Mouse (Mus musculus) cerebellum, adult 2 months (tissue): ENCODE data around the gene Ncoa3. TPM values are rescaled to one million over a fixed set of nuclear protein-coding genes. Genes with fewer than 3 reads are reported as not detected.

Experiments used
- DNase-seq, 2 experiments: peaks; one replicate each; pipeline ENCODE4 v3.0.0; 2021
- H3K27ac ChIP-seq: fragments of 200-500 bp; 2 replicates; pipeline ENCODE4 v1.5.1; 2012; ENCODE audit warnings: low read length, control low read depth, inconsistent platforms; ENCODE audit not compliant: insufficient read depth
- H3K27me3 ChIP-seq: fragments of 200-500 bp; 2 replicates; pipeline ENCODE4 v1.6.1; 2012; ENCODE audit warnings: inconsistent platforms, mild to moderate bottlenecking, low read length, moderate library complexity; ENCODE audit not compliant: control insufficient read depth, insufficient read depth
- H3K4me1 ChIP-seq: fragments of 200-500 bp; 2 replicates; pipeline ENCODE4 v1.6.1; 2011; ENCODE audit warnings: low read length; ENCODE audit not compliant: control insufficient read depth, insufficient read depth
- H3K4me3 ChIP-seq: fragments of 200-500 bp; replicated peaks from 2 replicates; pipeline ENCODE3; 2011; ENCODE audit warnings: mild to moderate bottlenecking, low read depth, low read length, control low read depth; ENCODE audit not compliant: insufficient read depth
- CTCF ChIP-seq: fragments of 200-500 bp; IDR thresholded peaks from 2 replicates; pipeline ENCODE4 v1.5.1; 2011; ENCODE audit warnings: low read depth, mild to moderate bottlenecking, control low read depth, low read length, moderate library complexity, borderline replicate concordance; ENCODE audit not compliant: insufficient read depth
- POLR2A ChIP-seq: fragments of 200-500 bp; IDR thresholded peaks from 2 replicates; pipeline ENCODE4 v1.6.1; 2011; ENCODE audit warnings: low read length, control low read depth, borderline replicate concordance; ENCODE audit not compliant: insufficient read depth
- WGBS: fragments of 180-500 bp; shearing (Covaris S2); methylation state at CpG from one replicate; pipeline ENCODE4 v1.1.7; 2018; 5-methylcytosine and 5-hydroxymethylcytosine counted together
- polyA plus RNA-seq: library from polyadenylated mRNA; depleted of rRNA; stranded (reverse); fragments of >200 nt; gene quantifications from 2 replicates; pipeline ENCODE4 v1.2.3, GENCODE M21; 2012

Ncoa3 gene
- polyA plus RNA-seq, 1 experiment, result 23.7 TPM

DNA sequence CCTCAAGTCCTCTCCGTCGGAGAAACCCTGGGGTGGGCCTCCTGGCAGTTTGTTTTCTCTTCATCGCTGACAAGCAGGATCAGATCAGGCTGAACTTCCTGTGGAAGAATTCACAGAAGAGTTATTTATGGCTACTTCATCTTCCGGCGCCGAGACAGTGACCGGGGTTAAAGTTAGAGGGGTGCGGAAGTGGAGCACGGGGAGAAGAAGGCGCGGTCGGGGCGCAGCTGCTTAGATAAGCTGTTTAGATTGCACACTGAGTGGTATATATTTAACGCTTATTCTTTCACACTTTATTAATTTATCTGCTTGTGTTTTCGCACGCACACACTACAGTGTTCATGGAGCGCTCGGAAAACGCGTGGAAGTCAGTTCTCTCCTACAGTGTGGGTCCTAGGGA, 37.6 kb upstream of the Ncoa3 start:
- no peak for DNase-seq
- Histone ChIP-seq H3K27ac (no peak overlapping the region), H3K4me3 (no peak overlapping the region), H3K4me1 (no peaks in the 10 kb centered on the region), H3K27me3 (no peaks in the 10 kb centered on the region)
- WGBS, result 87% methylated on average over 20 of the region's 20 CpGs
- no peak for TF ChIP-seq CTCF
- TF ChIP-seq POLR2A, result no peak

- Histone ChIP-seq H3K4me1 (no peaks in the 10 kb centered on the region), H3K27me3 (no peaks in the 10 kb centered on the region), H3K27ac (no peak overlapping the region), H3K4me3 (no peak overlapping the region)
- WGBS, result 80% methylated on average over 8 of the region's 8 CpGs
- TF ChIP-seq POLR2A, result no peak
- TF ChIP-seq CTCF, result no peak
- no peak for DNase-seq
These were observed 37.0 kb upstream of the Ncoa3 start for GRCm38 (mm10) chr2:165955386-165955785.

DNA sequence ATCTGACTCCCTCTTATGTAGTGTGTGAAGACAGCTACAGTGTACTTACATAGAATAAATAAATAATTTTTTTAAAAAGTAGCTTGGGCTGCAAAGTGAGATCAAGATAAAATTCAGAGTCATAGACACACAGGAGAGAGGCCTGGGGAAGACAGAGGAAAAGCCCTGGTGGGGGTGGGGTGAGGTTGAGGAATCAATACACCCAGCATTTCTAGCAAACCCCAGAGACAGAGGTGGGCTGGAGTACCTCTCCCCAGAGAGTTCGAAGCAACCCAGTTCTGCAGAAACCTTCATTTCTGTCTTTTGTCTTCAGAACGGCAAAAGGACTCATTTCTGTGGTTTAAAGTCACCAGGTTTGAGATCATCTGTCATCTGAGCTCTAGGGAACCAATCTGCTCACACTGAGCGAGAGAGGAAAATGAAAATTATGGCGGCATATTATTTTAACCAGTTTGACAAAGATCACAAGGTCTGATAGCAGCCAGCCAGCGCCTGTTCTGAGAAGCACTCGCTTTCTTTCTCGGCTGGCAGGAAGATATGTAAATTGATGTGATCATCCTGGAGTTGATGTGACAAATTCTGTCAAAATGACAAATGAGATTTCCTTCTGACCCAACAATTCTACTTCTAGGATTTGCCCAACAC, 36.2 kb upstream of the Ncoa3 start:
- DNase-seq, result no peak
- H3K4me3 ChIP-seq, result no peak overlapping the region
- H3K27me3 ChIP-seq, result no peaks in the 10 kb centered on the region
- 71% methylated on average over 7 of the region's 7 CpGs for WGBS
- TF ChIP-seq POLR2A (no peak), CTCF (no peak)
- no peak overlapping the region for H3K27ac ChIP-seq
- H3K4me1 ChIP-seq, result no peaks in the 10 kb centered on the region

GRCm38 (mm10) chr2:165957257-165957828, 35.1 kb upstream of the Ncoa3 start:
- H3K27ac ChIP-seq, result no peak overlapping the region
- DNase-seq, result no peak
- no peak overlapping the region for H3K4me3 ChIP-seq
- TF ChIP-seq CTCF (no peak), POLR2A (no peak)
- WGBS, result 74% methylated on average over 9 of the region's 9 CpGs
- no peaks in the 10 kb centered on the region for H3K4me1 ChIP-seq
- no peaks in the 10 kb centered on the region for H3K27me3 ChIP-seq

DNA sequence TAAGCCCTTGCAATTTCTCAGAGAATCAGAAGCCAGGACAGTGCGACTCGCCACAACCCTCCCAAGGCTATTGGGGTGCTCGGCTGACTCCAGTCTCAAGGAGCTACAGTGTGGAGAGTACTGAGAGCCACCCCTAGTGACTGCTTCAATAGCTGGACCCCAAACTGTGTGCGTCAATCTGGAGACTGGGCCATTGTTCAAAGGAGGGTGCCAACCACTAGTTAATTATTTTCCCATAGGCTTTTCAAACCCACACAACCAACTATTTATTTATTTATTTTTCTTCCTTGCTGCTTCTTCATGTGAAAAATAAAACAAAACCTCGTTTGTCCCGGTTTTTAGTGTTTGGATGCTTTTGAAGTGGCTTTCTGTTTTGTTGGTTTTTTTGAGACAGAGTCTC, 33.9 kb upstream of the Ncoa3 start:
- no peak for DNase-seq
- Histone ChIP-seq H3K4me1 (no peaks in the 10 kb centered on the region), H3K4me3 (no peak overlapping the region), H3K27ac (no peak overlapping the region), H3K27me3 (no peaks in the 10 kb centered on the region)
- TF ChIP-seq POLR2A (no peak), CTCF (no peak)
- 70% methylated on average over 6 of the region's 6 CpGs for WGBS

DNA sequence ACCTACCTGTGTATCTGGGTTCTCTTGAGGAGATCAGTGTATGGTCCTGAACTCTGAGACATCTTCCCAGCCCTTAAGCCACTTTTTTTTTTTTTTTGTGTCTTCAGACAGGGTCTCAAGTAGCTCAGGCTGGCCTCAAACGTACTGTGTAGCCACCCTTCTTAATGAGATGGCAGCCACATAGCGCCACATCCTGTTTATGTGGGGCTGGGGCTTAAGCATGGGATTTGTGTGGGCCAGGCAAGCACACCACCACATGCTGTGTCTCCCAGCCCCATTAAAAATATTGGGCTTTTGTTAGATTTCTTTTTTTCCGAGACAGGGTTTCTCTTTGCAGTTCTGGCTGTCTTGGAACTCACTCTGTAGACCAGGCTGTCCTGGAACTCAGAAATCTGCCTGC, 31.7 kb upstream of the Ncoa3 start:
- no peak for DNase-seq
- Histone ChIP-seq H3K27me3 (no peaks in the 10 kb centered on the region), H3K27ac (no peak overlapping the region), H3K4me1 (no peaks in the 10 kb centered on the region), H3K4me3 (no peak overlapping the region)
- 80% methylated on average over 3 of the region's 3 CpGs for WGBS
- TF ChIP-seq CTCF (no peak), POLR2A (no peak)

GRCm38 (mm10) chr2:165962824-165963223, 29.6 kb upstream of the Ncoa3 start:
- no peaks in the 10 kb centered on the region for H3K4me1 ChIP-seq
- TF ChIP-seq POLR2A (no peak), CTCF (no peak)
- no peaks in the 10 kb centered on the region for H3K27me3 ChIP-seq
- H3K4me3 ChIP-seq, result no peak overlapping the region
- no peak overlapping the region for H3K27ac ChIP-seq
- DNase-seq, result no peak
- 78% methylated on average over 5 of the region's 5 CpGs for WGBS

DNA sequence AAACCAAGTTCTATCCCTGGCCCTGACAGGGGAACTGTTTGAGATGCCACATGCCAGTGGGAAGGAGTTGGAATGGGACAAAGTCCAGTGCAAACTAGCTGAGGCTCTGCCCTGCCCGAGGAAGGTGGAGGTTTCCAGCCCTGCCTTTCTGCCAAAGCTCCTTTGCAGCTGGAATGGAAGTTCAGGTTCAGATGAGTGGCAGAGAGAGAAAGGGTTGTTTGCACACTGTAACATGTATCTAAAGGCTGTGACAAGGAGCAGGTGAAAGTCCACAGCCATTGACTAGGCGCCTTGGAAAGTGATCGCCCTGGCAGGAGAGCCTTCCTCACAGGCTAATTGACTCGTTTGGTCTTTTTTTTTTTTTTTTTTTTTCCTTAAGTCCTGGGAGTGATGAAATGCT, 28.3 kb upstream of the Ncoa3 start:
- Histone ChIP-seq H3K4me3 (no peak overlapping the region), H3K27me3 (no peaks in the 10 kb centered on the region), H3K27ac (no peak overlapping the region), H3K4me1 (no peaks in the 10 kb centered on the region)
- TF ChIP-seq POLR2A (no peak), CTCF (no peak)
- 43% methylated on average over 4 of the region's 4 CpGs for WGBS
- no peak for DNase-seq
